In genomic region chr11:33336552-33337121, GRCm38 (mm10) we compare ENCODE assay signal across 9 mouse cellular contexts.
DNase-seq lines count a peak whose midpoint lies in the region; ATAC-seq and TF ChIP-seq lines count a peak whose summit lies in the region.
"Had no signal": no experiment of that assay in that cellular context is flagged by ENCODE, and none has a peak within 500 bp of the region (broad histone marks: within the 10 kb centered on the region; RNA-seq: fewer than 3 reads in every experiment).

No protein-coding gene starts in this region.

- DNase-seq in adrenal gland, adult 2 months, result peak; percentile 32
- no peak for DNase-seq in adrenal gland, adult 8-10 months
- peak; percentile 4 for DNase-seq in thymus, adult 2 months
- no peak for DNase-seq in thymus, adult 18-20 months
- peak; percentile 32 to 46 for DNase-seq in layer of hippocampus, adult 2 months (ENCODE audit: low spot score in 2 of 2)
- DNase-seq in yolk sac, embryonic 10.5 days (ENCODE audit: low spot score), result peak; percentile 5

- H3K4me3 ChIP-seq in thymus, adult 2 months (ENCODE audit: control insufficient read depth, insufficient read depth, low read length), result no peak overlapping the region
- H3K4me3 ChIP-seq in forebrain, embryonic 13.5 days, result no peak overlapping the region
- H3K4me3 ChIP-seq in layer of hippocampus, adult 2 months, result no peak overlapping the region
- H3K4me3 ChIP-seq: heart, embryonic 15.5 days had no signal

- no peak for TF ChIP-seq CTCF in thymus, adult 2 months (IDR thresholded peaks at IDR 0.05; ENCODE audit: borderline replicate concordance, control insufficient read depth, extremely low read depth, insufficient read depth, low read length, poor library complexity)
- TF ChIP-seq CTCF in layer of hippocampus, adult 2 months (conservative IDR thresholded peaks at IDR 0.05), result peak; percentile 82

- H3K27me3 ChIP-seq in thymus, adult 2 months (ENCODE audit: control insufficient read depth, insufficient read depth, low read length), result no peaks in the 10 kb centered on the region
- H3K27me3 ChIP-seq in forebrain, embryonic 13.5 days, result no peaks in the 10 kb centered on the region
- H3K27me3 ChIP-seq: heart, embryonic 15.5 days had no signal

- no peak overlapping the region for H3K4me2 ChIP-seq in forebrain, embryonic 13.5 days
- H3K4me2 ChIP-seq: heart, embryonic 15.5 days had no signal

- TF ChIP-seq POLR2A in thymus, adult 2 months (IDR thresholded peaks at IDR 0.05; ENCODE audit: control insufficient read depth, extremely low read depth, insufficient read depth, low read length, poor library complexity), result no peak

- H3K27ac ChIP-seq in thymus, adult 2 months (ENCODE audit: control insufficient read depth, insufficient read depth, low read length), result no peak overlapping the region
- H3K27ac ChIP-seq in forebrain, embryonic 13.5 days, result no peak overlapping the region
- no peak overlapping the region for H3K27ac ChIP-seq in layer of hippocampus, adult 2 months
- H3K27ac ChIP-seq: heart, embryonic 15.5 days had no signal

- H3K9me3 ChIP-seq in forebrain, embryonic 13.5 days (replicated peaks), result no peaks in the 10 kb centered on the region
- H3K9me3 ChIP-seq: heart, embryonic 15.5 days had no signal

- no peaks in the 10 kb centered on the region for H3K4me1 ChIP-seq in thymus, adult 2 months (replicated peaks; ENCODE audit: control insufficient read depth, insufficient read depth, low read length)
- H3K4me1 ChIP-seq in forebrain, embryonic 13.5 days, result no peaks in the 10 kb centered on the region
- H3K4me1 ChIP-seq: heart, embryonic 15.5 days had no signal

- H3K36me3 ChIP-seq in thymus, adult 2 months (ENCODE audit: control insufficient read depth, insufficient read depth, low read length), result no peaks in the 10 kb centered on the region
- H3K36me3 ChIP-seq in forebrain, embryonic 13.5 days (ENCODE audit: poor library complexity, severe bottlenecking), result no peaks in the 10 kb centered on the region
- H3K36me3 ChIP-seq: heart, embryonic 15.5 days had no signal

- WGBS in thymus, adult 2 months, result 63% methylated on average over 7 of the region's 7 CpGs
- WGBS in forebrain, embryonic 13.5 days, result 18% methylated on average over 7 of the region's 7 CpGs

- H3K9ac ChIP-seq in forebrain, embryonic 13.5 days, result no peak overlapping the region
- H3K9ac ChIP-seq: heart, embryonic 15.5 days had no signal

- ATAC-seq in forebrain, embryonic 13.5 days, result peak; percentile 61; the same call in 1 of the 2 replicates
- peak; percentile 97 for ATAC-seq in megakaryocyte progenitor cell, adult 5-6 weeks (replicated peaks; ENCODE audit: poor library complexity)

Comparison
In these comparisons a context has a peak if more than half of its experiments do, and no peak if none do; other contexts are left out.
1. DNase-seq: peak in adrenal gland, adult 2 months (single experiment), thymus, adult 2 months (single experiment), layer of hippocampus, adult 2 months (2 of 2) and yolk sac, embryonic 10.5 days (single experiment); none in adrenal gland, adult 8-10 months (single experiment) and thymus, adult 18-20 months (0 of 2).